Mouse (Mus musculus): ENCODE data around the gene Rbm8a. TPM values are rescaled to one million over a fixed set of nuclear protein-coding genes. Genes with fewer than 3 reads are reported as not detected.

Rbm8a gene
- polyA plus RNA-seq (2015; fragmentation: Nextera tagmentation; extraction: Ambion mirVana) = 90.3 and 91.4 TPM in 2 replicates

DNA sequence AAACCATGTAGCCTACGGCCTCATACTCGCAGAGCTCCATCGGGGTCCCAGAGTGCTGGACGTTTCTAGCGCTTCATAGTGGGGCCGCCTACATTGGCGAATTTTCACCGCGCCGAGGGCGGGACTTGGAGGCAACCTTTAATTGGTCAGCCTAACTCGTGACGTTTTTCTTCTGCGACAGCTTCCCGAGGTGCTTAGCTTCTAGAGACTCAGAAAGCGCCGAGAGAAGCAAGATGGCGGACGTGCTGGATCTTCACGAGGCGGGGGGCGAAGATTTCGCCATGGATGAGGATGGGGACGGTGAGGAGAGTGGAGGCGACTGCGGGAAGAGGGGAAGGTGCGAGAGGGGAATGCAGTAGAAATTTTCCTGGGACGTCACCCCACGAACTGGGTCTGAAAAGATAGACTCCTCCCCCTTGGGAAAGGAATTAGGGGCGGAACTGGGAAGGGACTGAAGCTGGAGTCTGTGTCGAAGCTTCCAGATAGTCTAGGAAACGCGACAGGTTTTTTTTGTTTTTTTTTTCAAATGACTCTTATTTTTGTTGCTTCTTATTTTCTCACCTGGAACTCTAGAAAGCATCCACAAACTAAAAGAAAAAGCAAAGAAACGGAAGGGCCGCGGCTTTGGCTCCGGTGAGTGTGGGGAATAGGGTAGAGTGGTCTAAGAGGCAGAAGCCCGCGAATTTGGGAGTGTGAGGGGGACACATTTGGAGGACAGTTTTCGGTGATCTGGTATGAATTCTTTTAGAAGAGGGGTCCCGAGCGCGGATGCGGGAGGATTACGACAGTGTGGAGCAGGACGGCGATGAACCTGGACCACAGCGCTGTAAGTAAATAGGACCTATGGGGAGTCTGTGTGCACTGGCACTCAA is at the start of gene Rbm8a:
Rbm8a (plus strand) TSS at position 205 of the 872 bp plus-strand sequence.
- ATAC-seq (peak; percentile 99), DNase-seq (ENCODE audit: low spot score) (peak; percentile 98)
- WGBS = 1% methylated on average over 47 of the region's 48 CpGs
- Histone ChIP-seq H3K4me2 (replicated peaks; ENCODE audit: low read depth, low read length) (peak within 1 kb of the TSS; percentile 79), H3K27ac (ENCODE audit: low read length) (peak within 1 kb of the TSS; percentile 85), H3K9me3 (ENCODE audit: low read length) (no peaks in the 10 kb centered on the region), H3K4me1 (ENCODE audit: insufficient read depth, low read depth, low read length) (peaks cover 4% of the 10 kb centered on the region; the same call in 1 of the 2 replicates), H3K36me3 (ENCODE audit: insufficient read depth, low read length) (no peaks in the 10 kb centered on the region), H3K9ac (replicated peaks; ENCODE audit: low read depth) (peak within 1 kb of the TSS; percentile 71), H3K4me3 (ENCODE audit: low read depth, low read length) (peak within 1 kb of the TSS; percentile 80), H3K27me3 (replicated peaks; ENCODE audit: insufficient read depth, low read length) (no peaks in the 10 kb centered on the region)
- no peak for TF ChIP-seq CTCF (IDR thresholded peaks at IDR 0.05)
- peak; percentile 30 for TF ChIP-seq EP300 (IDR thresholded peaks at IDR 0.05)

DNA sequence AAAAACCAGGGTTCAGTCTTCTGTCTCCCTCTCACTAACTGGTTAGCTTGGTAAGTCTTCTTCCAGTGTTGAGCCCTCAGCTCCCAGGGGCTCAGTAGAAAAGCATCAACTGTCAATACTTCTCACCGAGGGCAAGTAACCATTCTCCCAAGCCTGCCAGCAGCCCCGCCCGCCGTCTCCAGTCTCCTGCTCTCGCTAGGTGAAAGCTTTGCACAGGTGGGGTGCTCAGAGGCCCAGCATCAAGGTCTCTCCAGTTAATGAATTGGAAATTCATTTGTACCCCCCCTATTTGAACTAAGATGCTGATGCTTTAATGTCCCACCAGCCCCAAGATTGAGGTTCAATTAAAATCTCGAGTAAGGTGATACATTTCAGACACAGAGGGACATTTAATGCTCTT is 48.6 kb upstream of the Rbm8a start:
- H3K9me3 ChIP-seq (ENCODE audit: low read length) = no peaks in the 10 kb centered on the region
- WGBS = 53% methylated on average over 6 of the region's 6 CpGs
- ATAC-seq (no peak), DNase-seq (ENCODE audit: low spot score) (no peak)
- H3K27ac ChIP-seq (ENCODE audit: low read length) = no peak overlapping the region
- H3K4me1 ChIP-seq (ENCODE audit: insufficient read depth, low read depth, low read length) = peaks cover 18% of the 10 kb centered on the region; the same call in 1 of the 2 replicates
- TF ChIP-seq EP300 (IDR thresholded peaks at IDR 0.05) = no peak
- no peak for TF ChIP-seq CTCF (IDR thresholded peaks at IDR 0.05)
- H3K27me3 ChIP-seq (replicated peaks; ENCODE audit: insufficient read depth, low read length) = no peaks in the 10 kb centered on the region
- H3K9ac ChIP-seq (replicated peaks; ENCODE audit: low read depth) = no peak overlapping the region
- no peaks in the 10 kb centered on the region for H3K36me3 ChIP-seq (ENCODE audit: insufficient read depth, low read length)
- no peak overlapping the region for H3K4me3 ChIP-seq (ENCODE audit: low read depth, low read length)
- H3K4me2 ChIP-seq (replicated peaks; ENCODE audit: low read depth, low read length) = no peak overlapping the region

DNA sequence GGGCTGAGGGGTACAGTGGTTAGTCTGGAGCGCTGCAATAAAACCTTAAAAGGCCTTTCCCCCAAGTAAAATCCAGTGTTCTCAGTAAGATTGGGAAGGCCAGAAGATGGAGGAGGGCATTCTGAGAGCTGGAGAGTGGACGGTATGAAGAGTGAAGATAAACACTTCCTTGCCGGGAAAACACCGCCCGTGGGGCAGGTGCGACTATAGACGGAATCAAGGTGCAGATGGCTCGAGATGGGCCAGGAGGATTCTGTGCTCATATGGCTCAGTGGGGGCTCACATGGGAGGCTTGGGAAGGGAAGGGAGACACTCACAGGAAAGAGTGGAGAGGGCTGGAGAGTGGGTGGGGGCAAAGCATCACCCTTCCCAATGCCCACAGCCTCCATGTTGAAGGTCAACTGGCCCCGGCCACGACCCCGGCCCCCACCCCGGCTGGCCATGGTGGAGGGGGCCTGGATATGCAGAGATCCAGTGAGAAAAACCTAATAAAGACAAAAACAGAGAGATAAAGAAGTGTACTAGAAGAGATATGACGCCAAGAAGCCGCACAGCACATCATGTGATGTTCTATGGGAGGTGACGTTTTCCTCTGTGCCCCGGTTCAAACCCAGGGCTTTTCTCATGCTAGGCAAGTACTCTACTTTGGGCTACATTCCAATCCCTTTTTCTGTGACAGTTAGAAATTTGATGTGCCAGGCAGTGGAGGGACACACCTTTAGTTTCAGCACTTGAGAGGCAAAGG is 47.8 kb upstream of the Rbm8a start:
- H3K4me2 ChIP-seq (replicated peaks; ENCODE audit: low read depth, low read length) = no peak overlapping the region
- peaks cover 16% of the 10 kb centered on the region; the same call in 1 of the 2 replicates for H3K4me1 ChIP-seq (ENCODE audit: insufficient read depth, low read depth, low read length)
- WGBS = 75% methylated on average over 16 of the region's 16 CpGs
- ATAC-seq (no peak), DNase-seq (ENCODE audit: low spot score) (no peak)
- TF ChIP-seq CTCF (IDR thresholded peaks at IDR 0.05) (no peak), EP300 (IDR thresholded peaks at IDR 0.05) (no peak)
- H3K27ac ChIP-seq (ENCODE audit: low read length) = no peak overlapping the region
- no peak overlapping the region for H3K9ac ChIP-seq (replicated peaks; ENCODE audit: low read depth)
- H3K27me3 ChIP-seq (replicated peaks; ENCODE audit: insufficient read depth, low read length) = no peaks in the 10 kb centered on the region
- H3K4me3 ChIP-seq (ENCODE audit: low read depth, low read length) = no peak overlapping the region
- no peaks in the 10 kb centered on the region for H3K9me3 ChIP-seq (ENCODE audit: low read length)
- H3K36me3 ChIP-seq (ENCODE audit: insufficient read depth, low read length) = no peaks in the 10 kb centered on the region

DNA sequence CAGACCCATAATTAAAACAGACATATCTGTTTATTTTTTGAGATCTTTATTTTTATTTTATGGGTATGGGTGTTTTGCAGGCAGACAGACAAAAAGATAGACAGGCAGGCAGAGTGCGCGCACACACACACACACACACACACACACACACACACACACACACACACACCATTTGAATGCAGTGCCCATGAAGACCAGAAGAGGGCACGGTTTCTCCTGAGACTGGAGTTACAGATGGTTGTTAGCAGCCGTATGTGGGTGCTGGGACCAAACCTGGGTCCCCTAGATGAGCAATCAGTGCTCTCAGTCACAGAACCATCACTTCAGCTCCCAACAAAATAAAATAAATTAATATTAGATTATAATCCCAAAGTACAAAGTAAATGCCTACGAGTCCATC is 46.3 kb upstream of the Rbm8a start:
- TF ChIP-seq CTCF (IDR thresholded peaks at IDR 0.05) (peak; percentile 49), EP300 (IDR thresholded peaks at IDR 0.05) (no peak)
- no peaks in the 10 kb centered on the region for H3K27me3 ChIP-seq (replicated peaks; ENCODE audit: insufficient read depth, low read length)
- no peaks in the 10 kb centered on the region for H3K9me3 ChIP-seq (ENCODE audit: low read length)
- H3K4me1 ChIP-seq (ENCODE audit: insufficient read depth, low read depth, low read length) = peaks cover 8% of the 10 kb centered on the region; the same call in 1 of the 2 replicates
- H3K27ac ChIP-seq (ENCODE audit: low read length) = no peak overlapping the region
- H3K36me3 ChIP-seq (ENCODE audit: insufficient read depth, low read length) = no peaks in the 10 kb centered on the region
- 97% methylated on average over 5 of the region's 5 CpGs for WGBS
- no peak overlapping the region for H3K9ac ChIP-seq (replicated peaks; ENCODE audit: low read depth)
- H3K4me2 ChIP-seq (replicated peaks; ENCODE audit: low read depth, low read length) = no peak overlapping the region
- DNase-seq (ENCODE audit: low spot score) (no peak), ATAC-seq (no peak)
- no peak overlapping the region for H3K4me3 ChIP-seq (ENCODE audit: low read depth, low read length)

DNA sequence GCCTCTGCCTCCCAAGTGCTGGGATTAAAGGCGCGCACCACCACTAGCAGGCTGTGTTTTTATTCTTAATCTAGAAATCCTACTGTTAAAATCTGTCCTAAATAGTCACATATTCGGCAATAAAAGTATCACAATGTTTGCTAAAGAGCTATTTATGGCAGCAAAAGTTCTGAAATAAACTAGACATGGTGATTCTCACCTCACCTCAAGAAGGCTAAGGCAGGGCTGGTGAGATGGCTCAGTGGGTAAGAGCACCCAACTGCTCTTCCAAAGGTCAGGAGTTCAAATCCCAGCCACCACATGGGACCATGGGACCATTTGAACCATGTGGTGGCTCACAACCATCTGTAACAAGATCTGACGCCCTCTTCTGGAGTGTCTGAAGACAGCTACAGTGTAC is 39.1 kb upstream of the Rbm8a start:
- Histone ChIP-seq H3K27ac (ENCODE audit: low read length) (no peak overlapping the region), H3K27me3 (replicated peaks; ENCODE audit: insufficient read depth, low read length) (no peaks in the 10 kb centered on the region), H3K36me3 (ENCODE audit: insufficient read depth, low read length) (no peaks in the 10 kb centered on the region), H3K4me3 (ENCODE audit: low read depth, low read length) (no peak overlapping the region), H3K4me1 (ENCODE audit: insufficient read depth, low read depth, low read length) (no peaks in the 10 kb centered on the region; the same call in 1 of the 2 replicates), H3K9ac (replicated peaks; ENCODE audit: low read depth) (no peak overlapping the region), H3K9me3 (ENCODE audit: low read length) (no peaks in the 10 kb centered on the region), H3K4me2 (replicated peaks; ENCODE audit: low read depth, low read length) (no peak overlapping the region)
- no peak for DNase-seq (ENCODE audit: low spot score)
- WGBS = 87% methylated on average over 4 of the region's 4 CpGs
- TF ChIP-seq EP300 (IDR thresholded peaks at IDR 0.05) = no peak
- ATAC-seq = no peak

DNA sequence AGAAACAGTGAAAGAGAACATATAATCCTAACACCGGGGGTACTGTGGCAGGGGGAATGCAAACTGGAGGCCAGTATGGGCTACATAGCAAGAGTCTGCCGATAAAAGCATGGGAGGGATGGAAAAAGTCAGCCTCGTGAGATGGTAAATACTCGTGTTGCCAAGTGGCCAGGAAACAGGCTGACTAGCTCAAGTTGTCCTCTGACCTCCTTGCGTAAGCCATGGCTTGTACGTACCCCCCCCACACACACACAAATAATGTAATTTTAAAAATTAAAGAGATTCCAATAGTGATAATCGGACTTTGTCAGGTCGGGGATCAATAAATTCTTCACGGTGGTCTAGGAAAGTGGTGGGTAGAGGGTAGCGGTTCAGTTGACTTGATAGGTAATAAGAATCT is 36.4 kb upstream of the Rbm8a start:
- ATAC-seq (peak; percentile 26), DNase-seq (ENCODE audit: low spot score) (peak; percentile 79)
- peaks cover 17% of the 10 kb centered on the region for H3K4me1 ChIP-seq (ENCODE audit: insufficient read depth, low read depth, low read length)
- H3K27ac ChIP-seq (ENCODE audit: low read length) = peak overlapping the region; percentile 86
- H3K9me3 ChIP-seq (ENCODE audit: low read length) = no peaks in the 10 kb centered on the region
- no peaks in the 10 kb centered on the region for H3K36me3 ChIP-seq (ENCODE audit: insufficient read depth, low read length)
- TF ChIP-seq CTCF (IDR thresholded peaks at IDR 0.05) = no peak
- no peak; the same call in 1 of the 2 replicates for TF ChIP-seq EP300 (IDR thresholded peaks at IDR 0.05)
- H3K4me2 ChIP-seq (replicated peaks; ENCODE audit: low read depth, low read length) = peak overlapping the region; percentile 80
- peaks cover 8% of the 10 kb centered on the region; the same call in 1 of the 2 replicates for H3K27me3 ChIP-seq (replicated peaks; ENCODE audit: insufficient read depth, low read length)
- under 1% methylated on average over 10 of the region's 10 CpGs for WGBS
- peak overlapping the region; percentile 58 for H3K9ac ChIP-seq (replicated peaks; ENCODE audit: low read depth)
- H3K4me3 ChIP-seq (ENCODE audit: low read depth, low read length) = peak overlapping the region; percentile 65

Data from lung, postnatal 0 days (tissue).